Mouse (Mus musculus) embryonic stem cell, embryonic (primary cell): ENCODE results near the gene Rflna.

Source experiments
- CTCF ChIA-PET, 4 experiments: fragments of 300-600 bp in 2 of 4; fragments of 350-600 bp in 2 of 4; sonication (Branson Sonifier 250); formaldehyde crosslinking; loops; one replicate each; lab custom pipeline; 2022; ENCODE audit warnings: inconsistent platforms in 2 of 4; lab: Charles Lee
- POLR2A ChIA-PET, 4 experiments: fragments of 300-600 bp in 2 of 4; fragments of 350-600 bp in 2 of 4; sonication (Branson Sonifier 250); formaldehyde crosslinking; loops; one replicate each; lab custom pipeline; 2022; ENCODE audit warnings: antibody characterized with exemption in 4 of 4, inconsistent platforms in 1 of 4; lab: Charles Lee

Rflna gene

DNA sequence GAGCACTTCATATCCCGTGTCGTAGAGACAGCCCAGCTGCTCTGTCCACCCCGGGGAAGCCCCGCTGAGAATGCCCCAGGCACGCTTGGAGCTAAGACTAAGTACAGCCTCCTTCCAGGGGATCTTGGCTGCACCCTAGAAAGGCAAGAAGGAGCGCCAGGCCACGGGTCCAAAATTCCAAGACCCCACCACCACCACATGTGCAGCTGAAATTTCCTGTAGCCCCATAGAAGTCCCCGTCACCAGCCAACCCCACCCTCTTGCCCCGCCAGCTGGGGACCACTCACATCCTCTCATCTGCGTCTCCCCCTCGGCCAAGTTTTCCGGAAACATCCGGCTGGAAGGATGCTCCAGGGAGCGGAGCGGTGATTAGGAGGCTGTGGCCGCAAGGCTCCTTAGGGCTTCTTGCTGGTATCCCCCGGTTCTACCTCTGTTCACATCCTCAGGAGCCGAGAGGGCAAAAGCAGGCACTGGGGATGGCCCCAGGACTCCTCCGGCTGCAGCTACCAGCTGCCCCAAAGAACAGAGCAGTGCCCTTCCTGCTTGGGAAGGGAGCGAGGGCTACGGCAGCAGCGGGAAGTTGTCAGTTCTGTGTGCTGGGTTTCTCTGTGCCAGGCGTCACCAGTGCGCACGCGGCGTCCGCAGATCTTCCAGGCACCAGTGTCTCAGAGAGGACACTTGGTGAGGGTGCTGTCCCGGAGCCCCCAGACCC, 54.7 kb downstream of the Rflna start:
- ChIA-PET POLR2A (interaction anchor here in 3 of 4 experiments (0.5 to 2.0 kb wide), 11 partner anchors 10 to 1320 kb away, joined by 3 to 9 read pairs (median 4); no protein-coding TSS in a partner anchor), CTCF (interaction anchor here (0.6 to 5.3 kb wide), 12 partner anchors 8 to 186 kb away, joined by 3 to 33 read pairs (median 5); no protein-coding TSS in a partner anchor)

DNA sequence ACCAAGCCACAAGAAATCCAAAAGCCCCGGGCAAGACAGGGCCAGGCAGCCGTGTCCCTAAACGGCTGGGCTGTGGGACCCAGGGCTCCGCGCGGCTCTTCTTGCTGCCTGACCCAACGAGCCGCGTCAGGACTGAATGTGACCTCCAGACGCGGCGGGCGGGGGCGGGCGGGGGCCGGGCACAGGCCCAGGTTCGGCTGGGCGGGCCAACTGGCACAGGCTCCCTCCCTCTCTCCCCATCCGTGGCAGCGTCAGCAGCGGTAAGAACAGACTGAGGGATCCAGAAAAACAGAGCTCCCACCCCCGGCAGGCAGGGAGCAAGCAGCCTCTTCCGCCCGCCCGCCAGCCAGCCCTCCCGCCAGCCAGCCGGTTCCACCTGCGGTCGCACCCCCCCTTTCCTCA, 55.2 kb downstream of the Rflna start:
- CTCF ChIA-PET = interaction anchor here (0.6 to 5.3 kb wide), 6 partner anchors 9 to 185 kb away, joined by 3 to 33 read pairs (median 12); no protein-coding TSS in a partner anchor

More for the DNA sequence above, 55.2 kb downstream of the Rflna start:
- POLR2A ChIA-PET = interaction anchor here in 3 of 4 experiments (0.7 to 1.9 kb wide), 7 partner anchors 13 to 1320 kb away, joined by 3 to 7 read pairs (median 3); no protein-coding TSS in a partner anchor
